Mouse (Mus musculus) activated CD4-positive, CD25-positive, alpha-beta regulatory T cell, adult 9 weeks (primary cell): ENCODE data around the gene Zfp574. TPM values are rescaled to one million over a fixed set of nuclear protein-coding genes. Genes with fewer than 3 reads are reported as not detected.

ENCODE experiments used
- polyA plus RNA-seq: library from polyadenylated mRNA; unstranded; fragments of 100-300 nt; shearing (Covaris generic); gene quantifications from one replicate; pipeline ENCODE4 v1.2.1, GENCODE M21; 2017

Zfp574 gene
- 34.8 TPM for polyA plus RNA-seq

GRCm38 (mm10) chr7:25071979-25072715, at the start of gene Zfp574, which contains the start of gene Grik5:
Gene Zfp574 (plus strand): TSS chr7:25072567.
Gene Grik5 (minus strand): TSS chr7:25072346.

Other genes starting within 250 kb of the Zfp574 start
- gene Gm9844, start 210.4 kb upstream of the Zfp574 start, polyA plus RNA-seq = 24.6 TPM
- not detected for gene Lypd4, start 202.6 kb upstream of the Zfp574 start, polyA plus RNA-seq
- not detected for gene Dmrtc2, start 202.5 kb upstream of the Zfp574 start, polyA plus RNA-seq
- 5,353 TPM for gene Rps19, start 188.2 kb upstream of the Zfp574 start, polyA plus RNA-seq
- gene Cd79a, start 175.2 kb upstream of the Zfp574 start, polyA plus RNA-seq = 7.1 TPM
- gene Arhgef1, start 169.7 kb upstream of the Zfp574 start, polyA plus RNA-seq = 843 TPM
- gene Gm4881, start 128.1 kb upstream of the Zfp574 start, polyA plus RNA-seq = not detected
- 619 TPM for gene Rabac1, start 99.8 kb upstream of the Zfp574 start, polyA plus RNA-seq
- gene Atp1a3, start 66.6 kb upstream of the Zfp574 start, polyA plus RNA-seq = 7.6 TPM
- gene Grik5, start 221 bp upstream of the Zfp574 start, polyA plus RNA-seq = 5.2 TPM
- 138 TPM for gene Pou2f2, start 107.2 kb downstream of the Zfp574 start, polyA plus RNA-seq
- 50.7 TPM for gene Dedd2, start 148.0 kb downstream of the Zfp574 start, polyA plus RNA-seq
- 4.6 TPM for gene Zfp526, start 148.9 kb downstream of the Zfp574 start, polyA plus RNA-seq
- gene Gsk3a, start 165.3 kb downstream of the Zfp574 start, polyA plus RNA-seq = 7.1 TPM
- 1.1 TPM for gene Erf, start 178.2 kb downstream of the Zfp574 start, polyA plus RNA-seq
- gene Cic, start 195.1 kb downstream of the Zfp574 start, polyA plus RNA-seq = 32.7 TPM
- gene Pafah1b3, start 225.4 kb downstream of the Zfp574 start, polyA plus RNA-seq = 43.9 TPM
- not detected for gene Prr19, start 228.8 kb downstream of the Zfp574 start, polyA plus RNA-seq
- gene Tmem145, start 233.5 kb downstream of the Zfp574 start, polyA plus RNA-seq = not detected
- gene Megf8, start 244.6 kb downstream of the Zfp574 start, polyA plus RNA-seq = 0.24 TPM